Mouse (Mus musculus): ENCODE data around the gene Fzd7. TPM values are rescaled to one million over a fixed set of nuclear protein-coding genes. Genes with fewer than 3 reads are reported as not detected.

Gene Fzd7
- polyA plus RNA-seq, 1 experiment from 2014 or later = 10.3 TPM

Other genes starting within 250 kb of the Fzd7 start
- gene Als2, start 245.2 kb upstream of the Fzd7 start, polyA plus RNA-seq (2015; fragmentation: Nextera tagmentation; extraction: Ambion mirVana) = 7.5 TPM in 2 replicates
- 0.44 and 0.63 TPM in 2 replicates for gene Cdk15, start 225.5 kb upstream of the Fzd7 start, polyA plus RNA-seq (2015; fragmentation: Nextera tagmentation; extraction: Ambion mirVana)
- gene Gm973, start 33.8 kb downstream of the Fzd7 start, polyA plus RNA-seq (2015; fragmentation: Nextera tagmentation; extraction: Ambion mirVana) = 1.9 and 2.4 TPM in 2 replicates
- 328 and 365 TPM in 2 replicates for gene Sumo1, start 188.4 kb downstream of the Fzd7 start, polyA plus RNA-seq (2015; fragmentation: Nextera tagmentation; extraction: Ambion mirVana)
- 216 and 225 TPM in 2 replicates for gene Nop58, start 202.5 kb downstream of the Fzd7 start, polyA plus RNA-seq (2015; fragmentation: Nextera tagmentation; extraction: Ambion mirVana)